Mouse (Mus musculus) neural tube, embryonic 14.5 days (tissue): ENCODE measurements around the gene Capn11. TPM values are rescaled to one million over a fixed set of nuclear protein-coding genes. Genes with fewer than 3 reads are reported as not detected.

Experiments used
- polyA plus RNA-seq: library from polyadenylated mRNA; unstranded; fragments of >200 nt; fragmentation: Nextera tagmentation; extraction: Ambion mirVana; gene quantifications from 2 replicates; pipeline ENCODE4 v1.2.1, GENCODE M21; 2014

Capn11 gene
- polyA plus RNA-seq, 1 experiment from 2014 or later: not detected

Other genes with a start within 250 kb of the Capn11 start
- 68.9 and 69.1 TPM in 2 replicates for gene Cdc5l, start 225.6 kb downstream of the Capn11 start, polyA plus RNA-seq
- 2.6 and 2.8 TPM in 2 replicates for gene Spats1, start 183.9 kb downstream of the Capn11 start, polyA plus RNA-seq
- gene Aars2, start 152.5 kb downstream of the Capn11 start, polyA plus RNA-seq: 14.0 and 15.3 TPM in 2 replicates
- gene Tcte1, start 135.9 kb downstream of the Capn11 start, polyA plus RNA-seq: 3.2 and 4.2 TPM in 2 replicates
- gene Tmem151b, start 109.6 kb downstream of the Capn11 start, polyA plus RNA-seq: 14.3 and 15.0 TPM in 2 replicates
- 4.2 and 4.9 TPM in 2 replicates for gene Nfkbie, start 103.6 kb downstream of the Capn11 start, polyA plus RNA-seq
- gene Slc35b2, start 95.5 kb downstream of the Capn11 start, polyA plus RNA-seq: 72.2 and 79.3 TPM in 2 replicates
- 1,278 and 1,406 TPM in 2 replicates for gene Hsp90ab1, start 86.1 kb downstream of the Capn11 start, polyA plus RNA-seq
- 29.1 and 35.9 TPM in 2 replicates for gene Slc29a1, start 59.7 kb downstream of the Capn11 start, polyA plus RNA-seq
- gene Mymx, start 57.2 kb downstream of the Capn11 start, polyA plus RNA-seq: 0.44 and 1.0 TPM in 2 replicates
- gene Mrpl14, start 27.0 kb upstream of the Capn11 start, polyA plus RNA-seq: 110 and 129 TPM in 2 replicates
- gene Tmem63b, start 27.6 kb upstream of the Capn11 start, polyA plus RNA-seq: 108 and 117 TPM in 2 replicates
- gene 1600014C23Rik, start 74.5 kb upstream of the Capn11 start, polyA plus RNA-seq: not detected in 2 replicates